Mouse (Mus musculus): Measurements from ENCODE around the gene Btnl2.

Gene Btnl2

DNA sequence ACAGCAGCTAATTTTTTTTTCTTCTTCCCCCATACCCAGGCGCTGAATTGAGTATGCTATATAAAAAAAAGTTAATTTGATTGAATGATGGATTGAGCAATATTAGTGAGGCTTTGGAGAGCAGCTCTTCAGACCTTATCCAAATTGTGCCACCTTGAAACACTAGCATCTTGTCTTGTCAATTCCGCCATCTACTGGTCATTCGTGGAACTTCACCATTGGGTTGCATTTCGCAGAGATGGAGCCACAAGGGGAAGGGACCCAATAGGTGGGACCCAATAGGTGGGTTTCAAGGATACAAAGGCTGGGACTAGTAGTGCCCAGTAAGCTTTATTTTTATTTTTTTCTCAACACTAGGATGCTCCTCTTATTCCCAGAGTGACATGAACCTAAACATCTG is 5.2 kb upstream of the Btnl2 start:
- peak; percentile 40 for DNase-seq

- no peak for DNase-seq
Observed at GRCm38 (mm10) chr17:34354940-34355339, 318 bp downstream of the Btnl2 start.

DNA sequence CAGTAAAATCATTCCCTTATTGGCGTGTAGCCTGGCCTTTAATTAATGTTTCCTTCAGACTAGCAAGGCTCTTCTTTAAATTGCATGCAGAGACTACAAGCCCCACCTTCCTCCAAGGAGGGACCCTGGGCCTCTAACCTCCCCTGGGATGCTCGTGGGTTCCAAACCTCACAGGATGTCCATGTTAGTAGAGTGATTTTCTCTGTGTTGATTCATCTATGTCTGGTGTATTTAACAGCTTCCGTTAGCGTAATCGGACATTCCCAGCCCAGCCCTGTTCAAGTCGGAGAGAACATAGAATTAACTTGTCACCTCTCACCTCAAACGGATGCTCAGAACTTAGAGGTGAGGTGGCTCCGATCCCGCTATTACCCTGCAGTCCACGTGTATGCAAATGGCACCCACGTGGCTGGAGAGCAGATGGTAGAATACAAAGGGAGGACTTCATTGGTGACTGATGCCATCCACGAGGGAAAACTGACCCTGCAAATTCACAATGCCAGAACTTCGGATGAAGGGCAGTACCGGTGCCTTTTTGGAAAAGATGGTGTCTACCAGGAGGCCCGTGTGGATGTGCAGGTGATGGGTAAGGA is 8.4 kb downstream of the Btnl2 start:
- DNase-seq = no peak

GRCm38 (mm10) chr17:34363676-34364310 is 9.2 kb downstream of the Btnl2 start:
- no peak for DNase-seq

DNA sequence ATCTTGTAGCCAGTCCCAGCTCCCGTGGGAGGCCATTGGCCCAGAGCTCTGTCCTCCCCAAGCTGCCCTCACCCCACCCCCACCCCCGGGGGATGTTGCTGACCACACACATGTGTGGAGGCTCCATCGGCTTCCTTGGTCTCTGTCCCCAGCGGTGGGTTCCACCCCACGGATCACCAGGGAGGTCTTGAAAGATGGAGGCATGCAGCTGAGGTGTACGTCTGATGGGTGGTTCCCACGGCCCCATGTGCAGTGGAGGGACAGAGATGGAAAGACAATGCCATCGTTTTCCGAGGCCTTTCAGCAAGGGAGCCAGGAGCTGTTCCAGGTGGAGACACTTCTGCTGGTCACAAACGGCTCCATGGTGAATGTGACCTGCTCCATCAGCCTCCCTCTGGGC is 10.4 kb downstream of the Btnl2 start:
- DNase-seq = no peak

DNA sequence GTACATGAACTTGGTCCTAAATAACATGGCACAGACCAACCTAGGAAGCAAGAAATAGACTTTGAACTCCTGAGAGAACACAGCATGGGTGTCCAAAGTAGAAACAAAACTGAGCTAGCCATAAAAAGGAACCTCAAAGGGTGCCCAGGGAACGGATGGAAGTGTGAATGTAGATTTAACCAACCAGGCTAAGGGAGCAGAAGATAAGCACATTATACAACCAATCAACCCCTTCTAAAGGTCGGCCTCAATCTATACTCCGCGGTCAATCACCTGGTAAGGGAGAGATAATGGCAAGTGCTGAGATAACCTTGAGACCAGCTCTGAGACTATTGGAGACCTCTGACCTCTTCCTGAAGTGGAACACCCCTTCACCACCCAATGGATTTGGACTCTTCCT is 15.9 kb downstream of the Btnl2 start:
- no peak for DNase-seq

DNA sequence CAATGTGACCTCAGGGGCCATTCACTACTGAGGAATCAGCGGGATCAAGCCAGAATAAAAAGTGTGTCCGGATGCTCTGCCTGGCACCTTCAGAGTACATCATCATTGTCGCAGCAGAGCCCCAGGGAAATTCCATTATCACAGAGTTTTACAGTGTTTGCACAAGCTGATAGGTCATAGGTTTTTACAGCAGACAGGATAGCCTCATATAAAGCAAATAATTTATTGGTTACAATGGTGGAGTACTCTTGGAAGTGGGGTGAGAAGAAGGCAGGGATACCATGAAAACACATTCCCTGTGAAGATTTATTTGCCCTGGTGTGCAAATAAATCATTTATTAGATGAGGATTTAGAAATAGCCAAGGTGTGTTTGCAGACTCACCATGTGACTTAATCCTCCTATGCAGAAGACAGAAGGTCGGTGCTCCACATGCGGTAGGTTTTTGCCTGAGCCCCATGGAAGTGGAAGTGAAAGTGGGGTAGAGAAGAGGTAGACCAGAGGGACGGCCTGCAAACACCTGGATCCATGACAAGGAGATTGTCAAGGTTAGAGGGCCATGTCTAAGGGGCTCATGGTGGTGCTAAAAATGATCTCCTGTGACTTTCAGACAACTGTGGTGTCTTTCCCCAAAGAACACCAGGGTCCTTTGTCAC is 18.6 kb downstream of the Btnl2 start:
- no peak for DNase-seq

DNA sequence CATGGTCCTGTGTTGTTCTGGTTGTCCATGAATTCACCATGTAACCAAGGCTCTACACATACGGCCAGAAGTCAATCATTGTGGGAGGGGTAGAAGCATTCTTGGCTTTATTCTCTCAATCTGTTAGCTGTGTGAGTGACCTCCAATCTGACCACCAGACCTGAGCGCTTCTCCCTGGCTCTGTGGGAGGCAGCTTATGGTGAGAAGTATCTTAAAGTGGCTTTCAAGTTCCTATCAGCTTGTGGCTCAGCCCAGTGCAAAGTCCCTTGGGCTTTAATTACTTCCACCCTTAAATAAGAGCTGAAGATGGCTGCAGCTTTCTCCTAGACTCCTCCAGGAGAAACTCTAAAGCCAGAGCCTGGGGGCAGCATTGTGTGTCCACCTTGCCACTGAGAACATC is 22.2 kb downstream of the Btnl2 start, which contains the start of gene Btnl1:
Btnl1 (plus strand) TSS at position 286 of the 400 bp plus-strand sequence.
- no peak for DNase-seq

DNA sequence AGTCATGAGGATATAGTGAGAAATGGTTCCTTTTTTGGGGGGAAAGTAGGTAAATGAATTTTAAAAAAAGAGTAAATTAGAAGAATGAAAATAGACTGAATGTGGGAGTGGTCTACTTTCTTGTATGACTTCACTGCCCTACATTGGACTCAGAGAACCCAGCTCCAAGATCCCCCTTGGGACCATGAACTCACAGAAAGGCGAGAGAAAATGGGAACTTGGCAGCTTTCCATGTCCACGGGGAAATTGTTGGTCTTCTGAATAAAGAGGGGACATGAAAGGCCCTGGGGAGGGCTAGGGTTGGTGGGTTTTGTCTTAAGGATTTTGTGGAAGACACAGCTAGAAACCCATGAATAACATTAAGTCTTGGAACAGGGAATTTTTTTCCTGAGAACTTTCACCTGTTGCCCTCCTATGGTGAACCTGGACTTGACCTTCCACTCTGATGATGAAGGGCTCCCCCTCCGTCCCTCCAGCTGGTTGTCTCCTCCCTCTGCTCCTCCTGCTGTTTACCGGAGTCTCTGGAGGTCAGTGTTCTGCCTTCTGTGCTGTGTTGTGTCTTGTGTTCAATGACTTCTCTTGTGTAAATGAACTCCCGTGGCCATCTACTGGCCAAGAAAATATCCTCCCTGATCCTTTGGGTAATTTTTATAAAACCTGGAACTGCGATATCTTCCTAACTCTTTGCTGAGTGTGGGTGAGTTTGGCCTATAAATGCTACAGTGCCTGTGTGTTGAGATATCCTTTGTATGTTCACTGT is 23.0 kb downstream of the Btnl2 start:
- DNase-seq = no peak

DNA sequence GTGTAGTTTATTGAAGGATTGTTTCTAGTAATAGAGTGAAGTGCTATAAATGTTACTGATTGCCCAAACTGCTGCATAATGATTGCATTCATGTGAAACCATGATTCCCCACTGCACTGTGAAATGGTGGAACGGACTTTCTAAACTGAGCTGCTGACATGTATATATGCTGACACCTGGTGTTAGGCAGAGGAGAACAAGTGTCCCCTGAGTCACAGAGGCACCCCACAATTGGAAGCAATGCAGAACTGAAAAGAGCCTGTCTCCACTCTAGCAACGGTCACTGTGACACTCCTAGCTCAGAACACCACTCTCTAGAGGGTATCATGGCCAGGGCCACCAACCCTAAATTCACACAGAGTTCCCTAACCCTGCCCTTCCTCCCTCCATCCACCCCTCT is 24.1 kb downstream of the Btnl2 start:
- no peak for DNase-seq

GRCm38 (mm10) chr17:34379451-34379850 is 24.8 kb downstream of the Btnl2 start:
- no peak for DNase-seq

DNA sequence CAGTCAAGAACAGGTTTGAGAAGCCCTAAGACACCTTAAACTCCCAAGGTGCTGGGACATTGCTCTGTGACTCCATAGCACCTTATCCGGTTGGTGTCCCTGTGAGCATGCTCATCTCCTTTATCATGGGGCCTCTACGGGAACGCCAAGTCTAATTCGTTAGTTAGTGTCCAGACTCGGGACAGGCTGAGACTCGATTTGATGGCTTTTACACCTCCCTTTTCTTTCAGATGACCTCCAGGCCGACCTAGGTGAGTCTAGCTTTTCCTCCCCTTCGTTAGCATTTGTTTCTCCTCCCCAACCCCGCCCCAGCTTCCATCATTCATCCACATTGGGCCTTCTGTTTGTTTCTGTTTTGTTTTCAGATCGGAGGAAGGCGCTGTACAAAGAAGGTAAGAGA is 27.3 kb downstream of the Btnl2 start:
- no peak for DNase-seq

- DNase-seq = no peak
Observed at GRCm38 (mm10) chr17:34383212-34383611, 28.6 kb downstream of the Btnl2 start.

GRCm38 (mm10) chr17:34384699-34385098 is 30.1 kb downstream of the Btnl2 start:
- DNase-seq = no peak

- DNase-seq = no peak
Observed at GRCm38 (mm10) chr17:34386656-34387055, 32.0 kb downstream of the Btnl2 start.

DNA sequence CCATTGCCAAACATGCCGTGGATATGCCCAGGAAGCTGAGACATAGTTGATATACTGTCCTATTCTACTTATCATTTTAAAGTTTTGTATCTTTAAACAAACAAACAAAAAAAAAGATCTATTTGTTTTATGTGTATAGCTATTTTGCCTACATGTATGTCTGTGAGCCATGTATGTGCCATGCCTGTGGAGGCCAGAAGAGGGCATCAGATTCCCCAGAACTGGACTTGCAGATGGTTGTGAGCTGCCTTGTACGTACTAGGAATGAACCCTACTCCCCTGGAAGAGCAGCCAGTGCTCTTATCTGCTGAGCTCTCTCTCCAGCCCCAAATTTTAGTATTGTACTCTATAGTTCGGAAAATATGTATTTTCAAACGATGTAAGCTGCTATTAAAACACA is 33.9 kb downstream of the Btnl2 start:
- peak; percentile 35 for DNase-seq

DNA sequence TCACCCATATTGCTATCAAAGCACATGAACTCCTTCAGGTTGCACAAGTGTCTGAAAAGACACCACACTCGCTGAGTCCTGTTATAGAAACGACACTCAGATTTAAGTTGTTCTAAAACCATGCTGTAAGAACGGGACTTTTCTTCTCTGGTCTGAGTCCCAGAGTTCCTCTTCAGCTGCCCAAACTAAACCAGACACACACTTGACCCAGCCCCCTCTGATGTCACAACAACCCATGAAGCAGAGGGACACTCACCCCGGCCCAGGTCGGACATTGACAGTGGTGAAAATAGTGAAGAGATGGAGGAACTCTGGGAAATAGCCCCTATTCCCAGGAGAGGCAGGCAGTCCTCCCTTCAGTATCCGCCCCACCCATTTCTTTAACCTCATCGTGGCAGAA is 36.9 kb downstream of the Btnl2 start:
- no peak for DNase-seq

DNA sequence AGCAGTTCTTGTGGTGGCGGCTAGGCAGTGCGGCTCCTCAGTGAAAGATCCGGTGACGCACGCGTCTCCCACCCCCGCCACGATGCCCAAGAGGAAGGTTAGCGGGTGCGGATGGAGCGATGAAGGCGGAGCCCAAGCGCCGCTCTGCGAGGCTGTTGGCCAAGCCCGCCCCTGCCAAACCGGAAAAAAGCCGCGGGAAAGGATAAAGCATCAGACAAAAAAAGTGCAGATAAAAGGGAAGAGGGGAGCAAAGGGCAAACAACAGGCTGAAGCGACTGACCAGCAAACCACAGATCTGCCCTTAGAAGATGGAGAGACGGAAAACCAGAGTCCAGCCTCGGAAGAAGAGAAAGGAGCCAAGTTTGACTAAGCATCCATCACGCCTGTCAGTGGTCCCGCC is 37.7 kb downstream of the Btnl2 start:
- peak; percentile 51 for DNase-seq

DNA sequence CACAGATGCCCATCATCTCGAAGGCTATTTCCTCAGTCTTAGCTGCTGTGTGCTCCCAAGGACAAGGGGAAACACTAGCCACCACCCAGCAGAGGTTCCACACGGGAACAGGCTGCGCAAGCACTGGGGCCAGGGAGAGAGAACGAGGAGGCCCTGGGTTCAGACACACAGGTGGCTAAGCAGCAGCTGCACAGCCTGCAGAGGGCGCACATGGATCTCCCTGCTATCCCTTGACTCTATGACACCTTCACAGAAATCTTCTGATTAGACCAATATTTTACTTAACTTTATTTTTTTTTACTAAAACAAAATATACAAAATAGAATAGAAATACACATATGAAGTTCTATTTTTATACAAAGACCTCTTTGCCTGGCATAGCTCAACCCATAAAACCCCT is 42.7 kb downstream of the Btnl2 start:
- DNase-seq = no peak

- DNase-seq = peak; percentile 50
Observed at GRCm38 (mm10) chr17:34398058-34398710, 43.6 kb downstream of the Btnl2 start.

DNA sequence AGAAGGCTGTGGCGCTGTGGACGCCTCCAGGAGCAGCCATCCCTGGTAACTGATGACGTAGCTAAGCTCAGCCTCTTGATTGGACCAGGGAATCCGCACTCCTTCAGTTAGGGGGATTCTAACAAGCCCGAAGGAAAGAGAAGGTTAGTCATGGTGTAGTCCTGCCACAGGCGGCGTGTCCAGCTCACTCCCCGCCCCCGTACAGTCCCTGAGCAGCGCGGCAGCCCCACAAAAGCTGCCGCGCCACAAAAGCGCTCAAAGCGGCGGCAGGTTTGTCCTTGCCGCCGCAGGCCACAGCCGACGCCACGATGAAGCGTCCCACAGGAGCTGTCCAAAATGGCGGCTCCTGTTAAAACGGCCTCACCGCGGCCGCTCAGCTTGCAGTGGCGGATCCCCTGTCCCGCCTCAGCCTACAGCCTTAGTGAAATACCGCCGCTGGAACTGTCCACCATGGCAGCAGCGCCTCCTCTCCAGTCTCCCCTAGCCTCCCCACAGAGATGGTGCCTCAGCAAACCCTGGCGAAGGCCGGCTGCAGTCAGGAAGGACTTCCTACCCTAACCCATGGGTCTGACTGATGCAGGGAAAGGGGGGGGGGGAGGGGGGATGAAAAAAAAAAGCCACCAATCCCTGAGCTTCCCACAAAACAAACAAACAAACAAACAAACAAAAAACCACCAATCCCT is 44.2 kb downstream of the Btnl2 start, which contains the start of gene BC051142:
BC051142 (plus strand) TSS at position 110 of the 683 bp plus-strand sequence.
- DNase-seq = peak; percentile 83

- no peak for DNase-seq
Observed at GRCm38 (mm10) chr17:34399394-34399715, 44.7 kb downstream of the Btnl2 start.

DNA sequence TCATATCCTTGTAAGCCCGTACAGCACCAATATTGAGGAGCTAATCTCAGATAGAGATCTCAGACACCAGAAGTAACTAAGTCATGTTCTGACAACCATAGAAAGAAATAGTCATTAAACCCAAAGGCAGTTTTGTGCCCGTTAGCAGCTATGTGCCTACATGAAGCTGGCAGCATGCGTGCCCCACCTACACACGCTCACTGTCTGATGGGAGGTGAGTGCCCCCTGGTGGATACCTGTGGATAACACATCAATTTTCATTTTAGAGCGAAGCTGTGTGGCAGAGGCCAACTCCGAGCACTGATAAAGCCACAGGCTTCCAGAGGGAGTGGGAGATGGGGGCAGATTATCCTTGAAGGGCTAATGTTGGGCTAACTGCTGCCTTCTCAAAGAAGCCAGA is 56.5 kb downstream of the Btnl2 start:
- peak; percentile 34 for DNase-seq

Data from kidney, adult 11 months (tissue).